Mouse (Mus musculus): ENCODE results near the gene Mrps2.
"Not testable (repeated sequence)": the region's sequence is repeated elsewhere in the genome, so short reads cannot be mapped to it uniquely, and the experiment has no call there.

Gene Mrps2

DNA sequence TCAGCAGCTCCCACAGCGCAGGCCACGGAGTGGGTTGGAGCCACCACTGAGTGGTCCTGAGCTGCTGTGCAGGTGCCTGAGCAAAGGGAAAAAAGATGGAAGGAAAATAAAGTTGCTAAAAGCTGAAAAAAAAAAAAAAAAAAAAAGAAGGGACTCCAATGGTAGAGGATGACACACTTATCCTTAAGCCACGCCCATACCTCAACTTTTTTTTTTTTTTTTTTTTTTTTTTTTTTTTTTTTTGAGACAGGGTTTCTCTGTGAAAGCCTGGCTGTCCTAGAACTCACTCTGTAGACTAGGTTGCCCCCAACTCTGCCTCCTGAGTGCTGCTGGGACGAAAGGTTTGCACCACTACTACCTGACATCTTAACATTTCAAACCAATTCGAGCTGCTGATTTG, 10.1 kb downstream of the Mrps2 start:
- peak; percentile 0 for DNase-seq

DNA sequence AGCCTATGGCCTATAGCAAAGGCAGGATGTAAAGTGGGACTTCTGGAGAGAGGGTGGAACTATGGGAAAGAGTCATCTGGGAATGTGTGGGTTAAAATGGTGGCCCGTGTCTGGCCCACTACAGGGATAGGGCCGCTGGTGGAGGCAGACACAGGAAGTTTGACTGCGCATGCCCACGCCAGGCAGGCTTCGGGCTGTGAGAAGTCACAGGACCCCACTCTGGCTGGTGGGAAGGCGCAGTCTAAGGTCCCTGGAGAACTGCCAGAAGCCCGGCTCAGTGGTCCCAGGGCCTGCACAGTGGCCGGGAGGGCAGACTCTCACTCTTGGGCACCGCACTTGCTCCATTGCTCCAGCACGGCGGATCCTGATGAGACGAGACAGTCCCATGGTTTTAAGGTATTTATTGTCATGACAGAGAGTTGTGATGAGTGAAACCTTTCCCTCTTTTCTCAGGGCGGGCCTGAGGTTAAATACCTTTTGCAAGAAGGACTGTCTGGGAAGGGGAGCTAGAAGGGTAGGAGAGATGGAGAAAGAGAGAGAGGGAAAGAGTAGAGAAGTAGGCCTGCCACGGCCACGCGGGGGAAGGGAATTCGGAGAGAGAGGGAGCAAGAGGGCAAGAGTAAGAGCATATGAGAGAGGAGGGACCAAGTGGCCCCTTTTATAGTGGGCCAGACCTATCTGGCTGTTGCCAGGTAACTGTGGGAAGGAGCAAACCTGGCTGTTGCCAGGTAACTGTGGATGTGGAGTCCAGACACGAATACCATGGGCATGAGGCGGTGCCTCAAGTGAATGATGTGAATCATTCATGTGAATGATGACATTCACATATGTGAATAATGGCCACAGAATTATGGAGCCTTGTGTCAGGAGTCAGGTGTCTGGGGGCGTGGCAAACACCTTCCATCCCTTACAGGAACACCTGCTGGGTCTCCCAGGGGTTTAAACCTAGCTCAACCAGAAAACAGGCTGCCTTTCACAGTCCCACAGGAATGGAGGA, 11.6 kb downstream of the Mrps2 start:
- DNase-seq: peak; percentile 2

DNA sequence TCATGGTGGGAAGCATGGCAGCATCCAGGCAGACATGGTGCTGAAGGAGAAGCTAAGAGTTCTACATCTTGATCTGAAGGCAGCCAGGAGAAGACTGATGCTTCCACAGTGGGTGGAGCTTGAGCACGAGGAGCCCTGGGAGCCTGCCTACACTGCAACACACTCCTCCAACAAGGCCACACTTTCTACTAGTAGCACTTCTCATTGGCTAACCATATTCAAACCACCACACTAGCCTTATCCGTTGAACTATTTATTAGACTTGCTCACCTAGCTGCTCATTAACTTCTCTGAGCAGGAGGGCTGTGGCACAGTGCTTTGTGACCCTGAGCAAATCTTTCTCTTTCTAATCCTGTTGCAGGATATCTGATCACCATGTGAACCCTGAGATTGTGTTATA, 16.0 kb downstream of the Mrps2 start:
- no peak for DNase-seq

DNA sequence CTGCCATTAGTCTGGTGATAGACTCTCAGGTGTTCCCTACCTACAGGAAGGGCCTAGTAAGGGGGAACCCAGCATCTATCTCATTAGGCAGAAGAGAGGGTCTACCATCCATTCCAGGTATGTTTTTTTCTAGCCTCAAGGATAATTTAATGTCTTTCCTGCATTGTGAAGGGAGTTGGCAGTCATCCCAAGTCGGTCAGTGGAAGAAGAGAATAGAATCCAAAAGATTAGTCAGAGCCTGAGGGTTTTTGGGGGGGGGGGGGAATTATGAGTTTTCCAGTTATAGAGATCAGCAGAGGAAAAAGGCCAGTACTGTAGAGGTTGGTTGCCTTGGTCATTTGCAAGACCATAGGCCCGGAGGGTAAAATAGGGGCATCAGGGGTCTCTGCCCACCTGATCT, 26.7 kb downstream of the Mrps2 start:
- peak; percentile 1 for DNase-seq

DNA sequence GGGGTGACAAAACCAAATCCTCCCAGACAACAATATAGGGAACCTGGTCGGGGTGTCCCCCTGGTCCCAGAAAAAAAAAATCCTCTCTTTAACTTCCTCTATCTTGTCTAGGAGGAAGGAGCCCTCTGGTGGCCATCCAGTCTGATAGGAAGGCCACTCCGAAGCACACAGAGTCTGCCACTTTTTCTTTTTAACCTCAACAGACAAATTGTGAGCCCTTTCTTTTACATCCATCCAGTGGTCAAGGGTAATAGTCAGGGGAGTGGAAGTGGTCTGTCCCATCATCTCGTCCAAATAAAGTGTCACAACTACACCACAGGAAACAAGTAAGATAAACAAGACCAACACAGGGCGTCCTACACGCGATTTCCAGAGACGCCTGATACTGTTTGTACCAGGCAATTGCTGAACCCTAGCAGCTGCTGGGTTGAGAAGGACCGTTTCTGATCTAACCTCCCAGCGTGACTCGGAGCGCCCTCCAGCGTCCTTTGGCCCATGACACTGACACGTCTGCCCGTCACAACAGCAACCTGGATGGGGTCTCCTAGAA, 27.4 kb downstream of the Mrps2 start:
- DNase-seq: peak; percentile 1

DNA sequence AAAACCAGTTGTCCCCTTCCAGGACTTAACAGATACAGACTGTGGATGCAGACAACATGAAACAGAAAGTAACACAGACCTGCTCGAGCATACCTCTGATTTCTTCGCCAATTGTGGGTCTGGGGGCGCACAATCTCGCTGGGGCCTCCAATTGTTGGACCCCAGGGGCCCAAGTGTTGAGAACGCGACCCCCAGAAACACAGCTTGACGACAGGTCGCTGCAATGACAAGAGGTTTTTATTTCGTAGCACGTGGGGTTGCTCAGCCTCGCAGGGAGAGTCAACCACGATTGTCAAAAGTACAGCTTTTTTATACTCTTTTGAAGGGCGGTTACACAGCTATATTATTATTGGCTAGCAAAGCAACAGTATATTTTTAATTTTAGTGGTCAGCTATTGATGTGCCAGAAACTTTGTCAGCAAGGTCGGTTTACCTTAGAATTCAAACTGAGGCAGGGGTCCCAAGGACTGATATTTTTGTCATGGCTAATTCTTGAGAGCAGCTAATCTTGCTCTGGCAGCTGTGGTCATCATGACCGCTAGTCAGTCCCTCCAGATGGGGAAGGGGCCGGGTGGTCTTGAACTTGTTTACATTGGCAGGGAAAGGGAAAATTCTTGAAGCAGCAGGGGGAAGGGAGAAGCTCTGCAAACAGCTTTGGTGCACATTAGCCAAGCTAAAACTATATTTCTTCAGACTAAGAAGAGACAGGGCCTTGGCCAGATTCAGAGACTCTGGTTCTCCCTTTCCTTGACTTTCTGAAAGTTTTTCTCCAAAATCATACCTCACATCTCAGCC, 28.1 kb downstream of the Mrps2 start:
- peak; percentile 1 for DNase-seq

DNA sequence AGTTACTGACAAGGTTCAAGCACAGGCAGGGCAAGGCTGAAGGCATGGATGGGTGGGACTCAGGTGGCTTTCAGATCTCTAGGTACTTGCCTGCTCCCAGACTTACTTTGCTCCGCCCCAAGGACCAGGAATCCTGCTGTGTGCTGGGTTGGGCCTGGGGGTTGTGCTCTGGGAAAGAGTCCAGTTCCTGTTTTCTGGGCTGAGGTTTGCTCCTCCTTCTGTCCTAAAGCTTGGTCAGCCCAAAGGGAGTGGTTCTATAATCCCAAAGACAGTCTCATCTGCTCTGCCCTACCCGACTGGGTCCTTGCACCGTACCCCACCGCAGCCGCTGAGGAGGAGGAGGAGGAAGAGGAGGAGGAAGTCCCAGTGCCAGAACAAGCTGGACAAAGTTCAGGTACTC, 28.8 kb downstream of the Mrps2 start, which contains the start of gene Gbgt1:
Gbgt1 (plus strand) TSS at position 221 of the 400 bp plus-strand sequence.
- DNase-seq: peak; percentile 4

DNA sequence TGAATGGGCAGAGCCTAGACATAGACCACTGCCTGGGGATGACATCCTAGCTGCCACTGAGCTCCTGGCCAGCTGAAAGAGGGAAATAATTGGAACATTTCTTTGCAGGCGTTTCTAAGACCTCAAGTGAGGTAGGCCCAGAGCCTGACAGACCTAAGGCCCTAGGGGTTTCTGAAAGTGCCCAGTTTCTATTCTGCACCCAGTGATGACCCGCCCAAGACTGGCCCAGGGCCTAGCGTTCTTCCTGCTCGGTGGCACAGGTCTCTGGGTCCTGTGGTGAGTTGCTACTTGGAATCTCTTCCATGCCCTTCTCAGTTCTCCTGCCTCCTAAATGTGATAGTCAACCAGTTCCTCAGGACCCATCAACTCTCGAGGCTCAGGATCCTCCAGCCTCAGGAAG, 29.7 kb downstream of the Mrps2 start:
- peak; percentile 0 for DNase-seq

DNA sequence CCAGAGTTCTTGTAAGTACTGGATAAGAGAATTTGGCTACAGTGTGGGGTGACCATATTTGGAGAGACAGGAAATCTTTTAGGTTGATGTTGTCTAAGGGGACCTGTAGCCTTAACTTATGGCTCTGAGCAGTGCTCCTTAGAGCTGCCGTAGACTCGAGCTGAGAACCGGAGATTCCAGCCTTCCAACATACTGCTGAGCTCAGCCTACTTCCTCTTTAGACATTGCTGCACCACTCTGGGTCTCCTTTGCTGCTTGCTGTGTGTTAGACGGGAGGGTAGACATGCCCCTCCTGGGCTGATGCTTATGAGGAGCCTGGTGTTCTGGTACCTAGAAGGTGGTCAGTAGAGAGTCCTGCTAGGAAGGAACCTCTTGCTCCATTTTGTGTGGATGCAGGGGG, 30.6 kb downstream of the Mrps2 start:
- peak; percentile 0 for DNase-seq

DNA sequence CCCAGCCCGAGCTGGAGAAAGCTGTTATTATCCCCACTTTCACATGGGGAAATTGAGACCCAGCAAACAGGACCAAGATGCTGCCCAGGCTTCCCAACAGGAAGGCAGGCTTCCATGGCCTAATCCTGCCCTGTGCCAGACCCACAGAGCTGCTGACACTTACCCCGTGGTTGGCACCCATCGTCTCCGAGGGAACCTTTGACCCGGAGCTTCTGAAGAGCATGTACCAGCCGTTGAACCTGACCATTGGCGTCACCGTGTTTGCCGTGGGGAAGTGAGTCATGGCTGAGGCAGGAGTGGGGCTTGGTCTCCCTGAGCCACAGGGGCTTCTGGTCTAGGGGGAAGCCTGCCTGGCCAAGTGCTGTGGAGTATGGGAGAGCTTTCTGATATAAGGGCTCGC, 35.1 kb downstream of the Mrps2 start:
- peak; percentile 1 for DNase-seq

DNA sequence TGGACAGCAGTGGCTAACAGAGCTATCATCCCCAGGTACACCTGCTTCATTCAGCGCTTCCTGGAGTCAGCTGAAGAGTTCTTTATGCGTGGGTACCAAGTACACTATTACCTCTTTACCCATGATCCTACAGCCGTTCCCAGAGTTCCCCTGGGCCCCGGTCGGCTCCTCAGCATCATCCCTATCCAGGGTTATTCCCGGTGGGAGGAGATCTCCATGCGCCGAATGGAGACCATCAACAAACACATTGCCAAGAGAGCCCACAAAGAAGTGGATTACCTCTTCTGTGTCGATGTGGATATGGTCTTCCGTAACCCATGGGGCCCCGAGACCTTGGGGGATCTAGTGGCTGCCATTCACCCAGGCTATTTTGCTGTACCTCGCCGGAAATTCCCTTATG, 36.8 kb downstream of the Mrps2 start:
- no peak for DNase-seq

DNA sequence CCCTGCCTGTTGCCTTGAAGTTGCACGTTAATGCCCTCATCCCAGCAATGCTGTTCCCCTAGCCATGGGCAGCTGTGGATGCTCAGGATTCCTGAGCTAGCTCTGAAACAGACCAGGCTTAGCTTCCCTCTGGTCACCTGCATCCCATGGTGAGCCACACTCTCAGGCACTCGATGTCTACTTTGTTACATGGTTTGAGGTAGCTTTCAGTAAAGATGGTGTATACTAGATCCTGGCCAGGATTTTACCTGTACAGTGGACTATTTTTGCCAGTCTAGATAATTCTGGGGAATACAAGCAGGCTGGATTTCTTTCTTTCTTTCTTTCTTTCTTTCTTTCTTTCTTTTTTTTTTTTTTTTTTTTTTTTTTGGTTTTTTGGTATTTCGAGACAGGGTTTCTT, 37.9 kb downstream of the Mrps2 start, which contains the start of gene Gm10134:
Gm10134 (plus strand) TSS at position 301 of the 400 bp plus-strand sequence.
- DNase-seq: no peak

DNA sequence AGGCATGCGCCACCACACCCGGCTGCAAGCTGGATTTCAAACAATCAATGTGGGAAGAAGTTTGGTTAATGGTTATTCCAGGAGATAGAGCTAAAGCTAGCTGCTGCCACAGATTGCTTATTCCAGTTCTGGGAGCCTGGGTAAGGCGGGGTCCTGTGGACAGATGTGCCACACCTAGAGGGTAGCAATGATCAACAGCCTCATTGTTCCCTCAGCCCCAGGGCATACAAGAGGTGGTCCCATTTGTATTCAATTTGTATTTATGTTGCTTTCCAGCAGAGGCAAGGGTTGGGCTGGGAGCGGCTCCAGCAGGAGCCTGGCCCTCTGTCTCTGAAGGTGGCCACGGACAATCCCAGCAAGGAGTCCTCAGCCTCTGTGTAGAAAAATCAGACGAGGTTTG, 38.4 kb downstream of the Mrps2 start:
- DNase-seq: peak; percentile 1

DNA sequence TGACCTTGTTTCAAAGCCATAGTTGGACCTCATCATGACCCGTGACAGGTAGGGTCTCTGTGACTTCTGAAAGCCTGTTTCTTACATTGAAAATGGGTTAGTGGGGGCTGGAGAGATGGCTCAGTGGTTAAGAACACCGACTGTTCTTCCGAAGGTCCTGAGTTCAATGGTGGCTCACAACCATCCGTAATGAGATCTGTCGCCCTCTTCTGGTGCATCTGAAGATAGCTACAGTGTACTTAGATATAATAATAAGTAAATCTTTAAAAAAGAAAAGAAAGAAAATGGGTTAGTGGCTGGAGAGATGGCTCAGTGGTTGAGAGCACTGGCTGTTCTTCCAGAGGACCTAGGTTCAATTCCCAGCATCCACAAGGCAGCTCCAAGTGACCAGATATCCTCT, 43.7 kb downstream of the Mrps2 start:
- not testable (repeated sequence) for DNase-seq

DNA sequence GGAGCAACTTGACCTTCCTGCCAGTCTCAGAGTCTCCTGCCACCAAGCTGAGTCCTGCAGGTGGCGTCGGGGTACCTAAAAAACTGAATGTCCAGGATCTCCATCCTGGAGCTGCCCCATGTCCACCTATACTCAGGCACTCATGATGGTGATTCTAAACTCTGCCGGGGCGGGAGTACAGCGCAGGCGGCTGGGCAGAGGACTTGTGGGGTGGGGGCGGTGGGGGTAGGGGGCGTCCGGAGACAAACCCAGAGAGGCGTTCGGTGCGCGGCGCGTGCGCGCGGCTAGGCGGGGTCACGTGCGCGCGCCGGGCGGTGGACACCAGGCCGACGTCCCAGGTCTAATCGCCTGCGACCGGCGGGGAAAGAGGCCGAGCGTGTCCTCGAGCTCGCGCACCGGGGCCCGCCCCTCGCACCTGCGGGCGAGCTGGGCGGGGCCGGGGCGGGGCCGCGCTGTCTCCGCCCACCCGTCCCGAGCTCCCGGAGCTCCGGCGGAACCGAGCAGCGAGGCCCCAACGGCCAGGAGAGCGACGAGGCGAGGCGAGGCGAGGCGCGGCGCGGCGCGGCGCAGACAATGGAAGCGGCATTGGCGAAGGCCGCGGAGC, 45.0 kb downstream of the Mrps2 start, which contains the start of gene Ralgds:
Ralgds (plus strand) TSS at position 328 of the 604 bp plus-strand sequence.
- peak; percentile 89 for DNase-seq

DNA sequence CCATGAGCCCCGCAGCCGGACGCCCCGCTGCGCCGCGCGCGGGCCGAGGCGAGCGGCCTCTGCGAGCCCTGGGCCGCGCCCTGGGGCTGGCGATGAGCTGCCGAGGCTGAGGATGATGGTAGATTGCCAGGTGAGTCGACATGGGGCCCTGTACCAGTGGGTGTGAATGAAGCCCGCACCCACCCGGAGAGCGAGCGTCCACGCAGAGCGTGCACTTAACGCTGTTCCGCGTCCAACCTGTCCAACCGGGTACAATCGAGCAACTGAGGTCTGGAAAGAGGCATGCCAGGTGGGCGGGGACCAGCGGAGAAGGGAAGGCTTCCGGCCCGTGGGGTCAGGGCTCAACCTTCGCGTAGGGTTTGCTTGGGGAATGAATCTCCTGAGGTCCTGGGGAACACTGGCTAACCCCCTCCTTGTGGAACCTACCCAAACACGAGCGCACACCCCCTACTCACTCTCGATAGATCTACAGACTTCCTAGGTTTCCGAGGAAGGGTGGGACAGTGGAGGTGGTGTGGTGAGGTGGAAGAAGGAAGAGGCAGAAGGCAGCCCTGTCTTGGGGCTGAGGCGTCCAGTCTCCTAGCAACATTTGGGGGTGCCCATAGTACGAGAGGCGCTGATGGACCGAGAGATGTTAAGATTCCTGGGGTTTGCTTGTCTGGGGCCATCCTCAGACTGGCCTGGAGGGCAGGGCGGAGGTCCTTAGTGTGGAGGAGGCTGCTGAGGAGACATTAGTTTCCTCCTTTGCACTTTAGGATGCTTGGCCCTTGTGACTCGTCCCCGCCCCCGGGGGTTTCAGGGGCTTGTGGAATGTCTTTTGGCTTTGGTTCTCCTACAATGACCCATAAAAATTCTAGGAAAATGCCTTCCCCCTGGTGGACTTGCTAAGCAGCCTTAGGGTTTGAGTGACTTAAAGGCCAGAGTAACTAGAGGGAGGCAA, 45.8 kb downstream of the Mrps2 start:
- DNase-seq: peak; percentile 79

DNA sequence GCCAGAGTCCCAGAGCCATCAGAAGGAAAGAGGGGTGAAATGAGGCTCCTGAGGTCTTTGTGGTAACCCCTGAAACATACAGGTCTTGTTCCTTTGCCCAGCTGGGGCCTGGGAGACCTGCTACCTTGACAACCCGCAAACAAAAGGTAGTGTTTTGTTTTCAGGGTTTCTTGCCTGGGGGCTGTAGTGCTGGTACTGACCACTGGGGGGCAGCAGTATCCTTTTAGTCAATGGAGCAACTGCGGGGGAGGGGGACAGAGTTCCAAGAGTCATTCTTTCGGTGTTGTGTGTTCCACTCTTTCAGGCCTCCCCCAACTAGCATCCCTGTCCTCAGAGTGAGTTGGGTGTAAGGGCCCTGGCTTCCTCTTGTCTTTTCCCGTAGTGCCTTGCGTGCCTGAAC, 46.6 kb downstream of the Mrps2 start:
- DNase-seq: peak; percentile 86

DNA sequence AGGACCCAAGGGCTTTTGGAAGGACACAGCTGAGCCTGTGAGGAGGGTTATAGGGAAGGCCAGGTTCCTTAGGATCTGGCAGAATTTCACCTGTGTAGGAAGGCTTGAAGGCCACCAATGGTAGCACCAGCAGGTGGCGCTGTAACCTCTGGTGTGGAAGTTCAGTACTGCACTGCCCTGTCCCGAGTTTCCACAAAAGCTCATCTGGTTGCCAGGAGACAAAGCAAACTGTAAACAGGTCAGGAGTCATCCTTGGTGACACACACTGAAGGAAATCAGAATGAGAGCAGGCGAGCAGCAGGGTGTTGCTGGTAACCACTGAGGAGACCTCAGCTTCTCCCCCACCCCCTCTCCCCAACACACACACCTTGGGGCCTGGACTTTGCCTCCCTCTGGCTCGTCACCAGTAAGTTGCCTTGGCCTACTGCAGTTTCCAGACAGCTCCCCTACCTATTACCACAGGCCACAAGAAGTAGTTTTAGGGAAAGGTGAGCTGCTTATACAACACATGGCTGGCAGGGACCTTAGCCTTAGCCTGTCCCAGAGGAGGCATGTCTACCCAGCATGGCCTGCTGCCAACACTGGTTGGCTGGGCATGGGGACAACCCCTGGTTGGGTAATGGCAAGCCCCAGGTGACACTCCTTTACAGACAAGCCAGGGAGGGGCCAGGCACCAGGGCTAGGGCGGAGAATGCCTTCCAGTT, 49.5 kb downstream of the Mrps2 start:
- peak; percentile 76 for DNase-seq

DNA sequence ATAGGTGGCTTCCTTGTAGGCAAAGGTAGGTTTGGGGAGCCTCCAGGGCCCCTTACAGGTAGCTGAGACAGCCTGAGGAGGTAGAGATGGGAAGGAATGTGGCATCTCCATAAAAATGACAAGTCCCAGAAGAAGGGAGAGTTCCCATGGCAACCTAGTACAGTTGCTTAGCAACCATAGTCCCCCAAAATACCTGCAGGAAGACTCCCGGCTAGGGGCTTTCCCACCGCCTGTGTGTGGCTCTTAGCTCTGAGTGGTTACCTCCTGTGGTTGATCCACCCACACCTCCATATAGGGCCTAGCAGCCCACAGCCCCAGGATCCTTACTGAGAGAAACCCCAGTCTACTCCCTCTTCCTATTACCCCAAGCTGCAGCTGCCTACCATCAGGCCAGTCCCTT, 50.4 kb downstream of the Mrps2 start:
- peak; percentile 24 for DNase-seq

DNA sequence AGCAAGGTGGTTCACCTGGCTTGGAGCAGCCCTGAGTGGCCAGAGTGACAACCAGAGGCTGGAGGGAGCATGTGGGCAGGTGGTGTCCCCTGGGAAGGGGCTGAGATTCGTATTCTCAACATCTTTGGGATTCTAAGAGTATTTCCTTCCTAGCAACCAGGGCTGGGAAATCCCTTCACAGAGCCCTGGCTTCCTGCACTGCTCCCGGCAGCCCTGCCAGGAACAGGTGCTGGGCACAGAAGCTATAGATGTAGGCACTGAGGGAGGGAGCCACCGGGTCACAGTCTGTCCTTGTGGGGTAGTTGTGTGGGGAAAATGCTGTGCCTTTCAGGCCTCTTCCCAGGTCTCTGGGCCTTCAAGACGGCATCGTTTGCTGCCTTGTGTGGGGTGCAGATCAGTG, 52.7 kb downstream of the Mrps2 start:
- DNase-seq: peak; percentile 82

Data from cerebellum, adult 9-11 months (tissue).